Mouse (Mus musculus) heart, adult 2 months (tissue): ENCODE results near the gene Arhgef25.

Source experiments
- CTCF ChIP-seq: fragments of 200-600 bp; IDR thresholded peaks from 2 replicates; pipeline ENCODE4 v1.8.1; 2022; ENCODE audit warnings: antibody characterized with exemption, mild to moderate bottlenecking, moderate library complexity
- POLR2A ChIP-seq: fragments of 200-500 bp; IDR thresholded peaks from 2 replicates; pipeline ENCODE4 v1.6.1; 2011; ENCODE audit warnings: mild to moderate bottlenecking, low read depth, low read length, control low read depth; ENCODE audit not compliant: insufficient read depth

DNA sequence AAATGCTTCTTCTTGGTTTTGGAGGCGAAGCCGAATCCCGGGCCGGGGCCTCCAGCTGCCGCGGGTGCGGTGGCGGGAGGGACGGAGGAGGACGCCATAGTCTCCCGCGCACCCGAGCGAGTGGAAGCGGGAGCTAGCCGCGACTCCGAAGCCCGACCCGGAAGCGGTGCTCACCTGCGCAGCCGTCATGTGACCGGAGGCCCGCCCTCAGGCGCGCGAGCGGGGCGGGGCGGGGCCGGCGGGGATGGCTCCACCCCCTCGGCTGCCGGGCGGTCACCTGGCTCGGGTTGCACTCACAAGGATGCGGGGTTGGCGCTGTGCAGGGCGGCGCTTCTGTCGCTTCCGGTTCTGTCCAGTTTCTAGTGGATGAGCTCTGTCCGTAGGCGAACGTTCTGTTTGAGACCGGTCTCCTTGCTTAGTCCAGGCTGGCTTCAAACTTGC is 21.6 kb upstream of the Arhgef25 start, which contains the start of gene Pip4k2c:
- TF ChIP-seq CTCF, result no peak
- no peak; the same call in none of the 2 replicates for TF ChIP-seq POLR2A
